Mouse (Mus musculus) ES-E14 (cell line): ENCODE data around the gene Zfp362. TPM values are rescaled to one million over a fixed set of nuclear protein-coding genes. Genes with fewer than 3 reads are reported as not detected.
A peak's percentile ranks its signal among the peaks of the same experiment; 100 is the strongest.

Source experiments
- DNase-seq: peaks from one replicate; pipeline ENCODE4 v3.0.0-alpha.2; 2013; ENCODE audit warnings: low read depth, low spot score
- H3K27ac ChIP-seq: 2 replicates; pipeline ENCODE4 v1.5.1; 2012; ENCODE audit warnings: low read depth, mild to moderate bottlenecking, low read length, moderate library complexity, mixed read lengths; ENCODE audit not compliant: poor library complexity, insufficient read depth, severe bottlenecking
- H3K36me3 ChIP-seq: 2 replicates; pipeline ENCODE4 v1.6.1; 2012; ENCODE audit warnings: mild to moderate bottlenecking, low read length, moderate library complexity, mixed read lengths; ENCODE audit not compliant: control insufficient read depth, poor library complexity, insufficient read depth, severe bottlenecking
- H3K4me1 ChIP-seq, 2 experiments: fragments of 150-350 bp in 1 of 2; sonication (generic) in 1 of 2; 2 replicates each; pipeline ENCODE4 v1.6.1; 2012; ENCODE audit warnings: low read length in 2 of 2, mild to moderate bottlenecking in 1 of 2, mixed read lengths in 1 of 2; ENCODE audit not compliant: control insufficient read depth in 2 of 2, insufficient read depth in 2 of 2, poor library complexity in 1 of 2
- H3K4me3 ChIP-seq, 2 experiments: fragments of 150-350 bp in 1 of 2; sonication (generic) in 1 of 2; 2 replicates each; pipeline ENCODE4 v1.5.1; 2012; ENCODE audit warnings: low read length in 2 of 2, low read depth in 1 of 2, mild to moderate bottlenecking in 1 of 2, mixed read lengths in 1 of 2; ENCODE audit not compliant: insufficient read depth in 1 of 2, poor library complexity in 1 of 2, severe bottlenecking in 1 of 2
- H3K9ac ChIP-seq: 2 replicates; pipeline ENCODE4 v1.6.1; 2012; ENCODE audit warnings: low read depth, mild to moderate bottlenecking, low read length, mixed read lengths; ENCODE audit not compliant: poor library complexity, insufficient read depth, severe bottlenecking
- H3K9me3 ChIP-seq: fragments of 150-350 bp; sonication (generic); 2 replicates; pipeline ENCODE4 v1.6.1; 2012; ENCODE audit warnings: low read depth, mild to moderate bottlenecking, low read length; ENCODE audit not compliant: control insufficient read depth, insufficient read depth
- CHD2 ChIP-seq: IDR thresholded peaks from 2 replicates; pipeline ENCODE4 v1.6.1; 2014; ENCODE audit warnings: mild to moderate bottlenecking, low read depth, low read length, inconsistent platforms
- HCFC1 ChIP-seq: IDR thresholded peaks from 2 replicates; pipeline ENCODE4 v1.6.1; 2012; ENCODE audit warnings: low read length, inconsistent platforms, borderline replicate concordance; ENCODE audit not compliant: insufficient read depth
- MAFK ChIP-seq: IDR thresholded peaks from 2 replicates; pipeline ENCODE4 v1.6.1; 2014; ENCODE audit warnings: mild to moderate bottlenecking, low read depth, low read length, inconsistent platforms; ENCODE audit not compliant: insufficient read depth
- ZC3H11A ChIP-seq: IDR thresholded peaks from 2 replicates; pipeline ENCODE4 v1.6.1; 2012; ENCODE audit warnings: low read depth, mild to moderate bottlenecking, inconsistent platforms, low read length, borderline replicate concordance
- ZNF384 ChIP-seq: IDR thresholded peaks from 2 replicates; pipeline ENCODE4 v1.6.1; 2012; ENCODE audit warnings: low read depth, low read length, inconsistent platforms
- in situ Hi-C, 2 experiments: fragments of 600-800 bp; cut with MboI; formaldehyde crosslinking; loops; one replicate each; pipeline ENCODE4 v1.15.1; 2025; ENCODE audit warnings: low sequenced_read_pairs in 2 of 2, inconsistent platforms in 1 of 2; ENCODE audit not compliant: unreplicated experiment in 2 of 2
- total RNA-seq: library from RNA; depleted of rRNA; stranded (reverse); fragments of 300-350 nt; gene quantifications from 2 replicates; pipeline ENCODE4 v1.2.3, GENCODE M21; 2012

Gene Zfp362
- total RNA-seq, 1 experiment = 1.5 TPM

GRCm38 (mm10) chr4:128805150-128806042, 449 bp downstream of the Zfp362 start:
- Histone ChIP-seq H3K4me3 (peak overlapping the region; percentile 73 to 87), H3K27ac (no peak overlapping the region), H3K36me3 (no peaks in the 10 kb centered on the region), H3K9ac (peak overlapping the region; percentile 79), H3K9me3 (no peaks in the 10 kb centered on the region), H3K4me1 (peaks cover 0 to 2% of the 10 kb centered on the region in 2 experiments; a peak in 1 of 4 replicates)
- TF ChIP-seq MAFK (0 out of 2 replicates have a peak, but pooled peaks have one; percentile 24), ZNF384 (no peak), HCFC1 (no peak), ZC3H11A (no peak), CHD2 (no peak)
- in situ Hi-C loops = no loop called here
- DNase-seq = no peak

DNA sequence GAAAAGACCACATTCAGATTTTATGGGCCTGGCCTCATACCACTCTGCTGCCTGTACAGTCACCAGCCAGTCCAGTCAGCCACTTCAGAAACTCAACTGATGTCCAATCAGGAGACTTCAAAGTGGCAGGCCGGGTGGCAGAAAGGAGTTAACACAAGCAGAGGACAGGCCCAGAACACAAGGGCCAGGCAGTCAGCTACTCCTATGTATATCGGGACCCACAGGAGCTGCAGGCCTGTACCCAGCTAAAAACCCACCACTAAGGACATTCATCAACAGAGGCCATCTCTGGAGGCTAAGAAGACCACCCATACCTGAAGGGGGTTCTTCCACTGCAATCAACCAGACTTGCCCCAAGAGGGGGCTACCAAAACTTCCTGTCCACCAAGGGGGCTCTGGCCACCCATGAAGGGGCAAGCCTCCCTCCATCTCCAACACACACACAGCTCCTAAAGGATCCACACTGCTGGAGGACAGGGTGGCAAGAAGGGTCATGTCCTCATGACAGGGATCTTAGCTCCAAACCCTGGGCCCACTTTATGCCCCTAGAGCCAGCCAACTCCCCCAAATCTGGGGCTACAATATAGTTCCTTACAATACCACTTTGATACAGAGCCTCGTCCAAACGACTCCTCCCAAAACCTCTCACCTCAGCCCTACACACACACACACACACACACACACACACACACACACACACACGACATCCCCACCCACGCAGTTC, 1.3 kb downstream of the Zfp362 start:
- in situ Hi-C loops = no loop called here

GRCm38 (mm10) chr4:128803569-128803968, 2.3 kb downstream of the Zfp362 start:
- Histone ChIP-seq H3K9ac (no peak overlapping the region), H3K27ac (no peak overlapping the region), H3K4me1 (peaks cover 0 to 5% of the 10 kb centered on the region in 2 experiments; a peak in 1 of 4 replicates), H3K36me3 (no peaks in the 10 kb centered on the region), H3K9me3 (no peaks in the 10 kb centered on the region), H3K4me3 (no peak overlapping the region)
- DNase-seq = no peak
- no peak for TF ChIP-seq ZNF384
- TF ChIP-seq CHD2 = no peak
- no peak for TF ChIP-seq ZC3H11A
- TF ChIP-seq MAFK = no peak
- no peak for TF ChIP-seq HCFC1
- in situ Hi-C loops = no loop called here

More for the DNA sequence above, 1.3 kb downstream of the Zfp362 start:
- TF ChIP-seq MAFK (no peak), ZC3H11A (no peak), ZNF384 (no peak), CHD2 (no peak), HCFC1 (no peak)
- DNase-seq = no peak
- Histone ChIP-seq H3K4me3 (peak overlapping the region in 1 of 2 experiments; percentile 87; a peak in 2 of 4 replicates), H3K4me1 (peaks cover 0 to 2% of the 10 kb centered on the region in 2 experiments; a peak in 1 of 4 replicates), H3K27ac (no peak overlapping the region), H3K36me3 (no peaks in the 10 kb centered on the region), H3K9ac (no peak overlapping the region), H3K9me3 (no peaks in the 10 kb centered on the region)

- H3K4me3 ChIP-seq = no peak overlapping the region
- in situ Hi-C loops = no loop called here
- H3K4me1 ChIP-seq = peaks cover 0 to 5% of the 10 kb centered on the region in 2 experiments; a peak in 1 of 4 replicates
- TF ChIP-seq HCFC1 = no peak
- no peak for TF ChIP-seq ZNF384
- TF ChIP-seq MAFK = no peak
- TF ChIP-seq CHD2 = no peak
- DNase-seq = no peak
- no peaks in the 10 kb centered on the region for H3K36me3 ChIP-seq
- no peaks in the 10 kb centered on the region for H3K9me3 ChIP-seq
- H3K9ac ChIP-seq = no peak overlapping the region
- no peak overlapping the region for H3K27ac ChIP-seq
Observed at GRCm38 (mm10) chr4:128801675-128802465, 4.0 kb downstream of the Zfp362 start.
